Mouse (Mus musculus): Measurements from ENCODE around the gene Narfl. TPM values are rescaled to one million over a fixed set of nuclear protein-coding genes. Genes with fewer than 3 reads are reported as not detected.

Gene Narfl
- polyA plus RNA-seq, 1 experiment from 2014 or later = 30.7 TPM

GRCm38 (mm10) chr17:25748238-25748637, 25.3 kb upstream of the Narfl start:
- 91% methylated on average over 4 of the region's 4 CpGs for WGBS
- no peak overlapping the region for H3K4me3 ChIP-seq

GRCm38 (mm10) chr17:25749314-25749713, 24.3 kb upstream of the Narfl start:
- Histone ChIP-seq H3K27ac (replicated peaks) (no peak overlapping the region), H3K4me1 (replicated peaks) (peaks cover 7% of the 10 kb centered on the region; the same call in 1 of the 2 replicates), H3K4me3 (no peak overlapping the region), H3K4me2 (no peak overlapping the region), H3K9ac (no peak overlapping the region), H3K27me3 (no peaks in the 10 kb centered on the region), H3K36me3 (no peaks in the 10 kb centered on the region), H3K9me3 (no peaks in the 10 kb centered on the region)
- WGBS = 86% methylated on average over 6 of the region's 6 CpGs
- no peak for ATAC-seq (ENCODE audit: low FRiP score, low read depth)

More at GRCm38 (mm10) chr17:25748238-25748637, 25.3 kb upstream of the Narfl start:
- H3K27me3 ChIP-seq = no peaks in the 10 kb centered on the region
- H3K9me3 ChIP-seq = no peaks in the 10 kb centered on the region
- no peak overlapping the region for H3K9ac ChIP-seq
- no peak for ATAC-seq (ENCODE audit: low FRiP score, low read depth)
- peaks cover 7% of the 10 kb centered on the region; the same call in 1 of the 2 replicates for H3K4me1 ChIP-seq (replicated peaks)
- H3K27ac ChIP-seq (replicated peaks) = no peak overlapping the region
- no peak overlapping the region for H3K4me2 ChIP-seq
- H3K36me3 ChIP-seq = no peaks in the 10 kb centered on the region

- Histone ChIP-seq H3K9me3 (no peaks in the 10 kb centered on the region), H3K36me3 (no peaks in the 10 kb centered on the region), H3K27ac (replicated peaks) (no peak overlapping the region), H3K4me1 (replicated peaks) (peaks cover 7% of the 10 kb centered on the region; the same call in 1 of the 2 replicates), H3K4me3 (no peak overlapping the region), H3K9ac (no peak overlapping the region), H3K27me3 (no peaks in the 10 kb centered on the region), H3K4me2 (no peak overlapping the region)
- ATAC-seq (ENCODE audit: low FRiP score, low read depth) = no peak
- 57% methylated on average over 5 of the region's 5 CpGs for WGBS
Measured at GRCm38 (mm10) chr17:25751446-25751845, 22.1 kb upstream of the Narfl start.

GRCm38 (mm10) chr17:25754241-25754640, 19.3 kb upstream of the Narfl start, which contains the start of gene Msln:
Gene Msln, minus strand, starts transcription at chr17:25754378.
- Histone ChIP-seq H3K9ac (no peak within 1 kb of the TSS), H3K36me3 (no peaks in the 10 kb centered on the region), H3K4me3 (no peak within 1 kb of the TSS), H3K9me3 (no peaks in the 10 kb centered on the region), H3K4me1 (replicated peaks) (peaks cover 7% of the 10 kb centered on the region; the same call in 1 of the 2 replicates), H3K4me2 (no peak within 1 kb of the TSS), H3K27me3 (no peaks in the 10 kb centered on the region), H3K27ac (replicated peaks) (no peak within 1 kb of the TSS)
- 88% methylated on average over 9 of the region's 9 CpGs for WGBS
- ATAC-seq (ENCODE audit: low FRiP score, low read depth) = no peak

- no peaks in the 10 kb centered on the region for H3K36me3 ChIP-seq
- H3K4me2 ChIP-seq = no peak overlapping the region
- no peak overlapping the region for H3K27ac ChIP-seq (replicated peaks)
- H3K4me1 ChIP-seq (replicated peaks) = peaks cover 7% of the 10 kb centered on the region; the same call in 1 of the 2 replicates
- no peaks in the 10 kb centered on the region for H3K27me3 ChIP-seq
- no peaks in the 10 kb centered on the region for H3K9me3 ChIP-seq
- WGBS = 80% methylated on average over 4 of the region's 4 CpGs
- H3K9ac ChIP-seq = no peak overlapping the region
- no peak for ATAC-seq (ENCODE audit: low FRiP score, low read depth)
- H3K4me3 ChIP-seq = no peak overlapping the region
Measured at GRCm38 (mm10) chr17:25755086-25755485, 18.5 kb upstream of the Narfl start.

- Histone ChIP-seq H3K4me3 (no peak overlapping the region), H3K4me1 (replicated peaks) (peaks cover 7% of the 10 kb centered on the region; the same call in 1 of the 2 replicates), H3K9me3 (no peaks in the 10 kb centered on the region), H3K4me2 (no peak overlapping the region), H3K9ac (no peak overlapping the region), H3K36me3 (no peaks in the 10 kb centered on the region), H3K27me3 (no peaks in the 10 kb centered on the region), H3K27ac (replicated peaks) (no peak overlapping the region)
- WGBS = 77% methylated on average over 4 of the region's 4 CpGs
- no peak for ATAC-seq (ENCODE audit: low FRiP score, low read depth)
Measured at GRCm38 (mm10) chr17:25755627-25756377, 17.8 kb upstream of the Narfl start.

GRCm38 (mm10) chr17:25756378-25757242, 17.0 kb upstream of the Narfl start:
- ATAC-seq (ENCODE audit: low FRiP score, low read depth) = no peak
- Histone ChIP-seq H3K9ac (no peak overlapping the region), H3K9me3 (no peaks in the 10 kb centered on the region), H3K27me3 (no peaks in the 10 kb centered on the region), H3K4me1 (replicated peaks) (peaks cover 2% of the 10 kb centered on the region; the same call in 1 of the 2 replicates), H3K4me3 (no peak overlapping the region), H3K36me3 (no peaks in the 10 kb centered on the region), H3K4me2 (no peak overlapping the region), H3K27ac (replicated peaks) (no peak overlapping the region)
- 83% methylated on average over 9 of the region's 9 CpGs for WGBS

- ATAC-seq (ENCODE audit: low FRiP score, low read depth) = no peak
Measured at GRCm38 (mm10) chr17:25757691-25758090, 15.9 kb upstream of the Narfl start.

GRCm38 (mm10) chr17:25760148-25760547, 13.4 kb upstream of the Narfl start:
- 79% methylated on average over 8 of the region's 8 CpGs for WGBS
- H3K4me1 ChIP-seq (replicated peaks) = no peaks in the 10 kb centered on the region

More at GRCm38 (mm10) chr17:25757691-25758090, 15.9 kb upstream of the Narfl start:
- no peaks in the 10 kb centered on the region for H3K36me3 ChIP-seq
- H3K4me2 ChIP-seq = no peak overlapping the region
- no peaks in the 10 kb centered on the region for H3K4me1 ChIP-seq (replicated peaks)
- H3K4me3 ChIP-seq = no peak overlapping the region
- H3K9ac ChIP-seq = no peak overlapping the region
- WGBS = 75% methylated on average over 3 of the region's 3 CpGs
- H3K9me3 ChIP-seq = no peaks in the 10 kb centered on the region
- H3K27ac ChIP-seq (replicated peaks) = no peak overlapping the region
- no peaks in the 10 kb centered on the region for H3K27me3 ChIP-seq

GRCm38 (mm10) chr17:25761561-25761970, 12.0 kb upstream of the Narfl start:
- 34% methylated on average over 4 of the region's 4 CpGs for WGBS
- no peaks in the 10 kb centered on the region for H3K4me1 ChIP-seq (replicated peaks)
- H3K4me2 ChIP-seq = no peak overlapping the region
- H3K9me3 ChIP-seq = no peaks in the 10 kb centered on the region
- no peaks in the 10 kb centered on the region for H3K27me3 ChIP-seq
- H3K9ac ChIP-seq = no peak overlapping the region
- H3K27ac ChIP-seq (replicated peaks) = no peak overlapping the region
- ATAC-seq (ENCODE audit: low FRiP score, low read depth) = no peak
- no peak overlapping the region for H3K4me3 ChIP-seq
- H3K36me3 ChIP-seq = no peaks in the 10 kb centered on the region

More at GRCm38 (mm10) chr17:25760148-25760547, 13.4 kb upstream of the Narfl start:
- Histone ChIP-seq H3K9me3 (no peaks in the 10 kb centered on the region), H3K9ac (no peak overlapping the region), H3K4me3 (no peak overlapping the region), H3K4me2 (no peak overlapping the region), H3K27me3 (no peaks in the 10 kb centered on the region), H3K27ac (replicated peaks) (no peak overlapping the region), H3K36me3 (no peaks in the 10 kb centered on the region)
- ATAC-seq (ENCODE audit: low FRiP score, low read depth) = no peak

GRCm38 (mm10) chr17:25762591-25762990, 11.0 kb upstream of the Narfl start:
- Histone ChIP-seq H3K27ac (replicated peaks) (no peak overlapping the region), H3K9ac (no peak overlapping the region), H3K9me3 (no peaks in the 10 kb centered on the region), H3K36me3 (no peaks in the 10 kb centered on the region), H3K4me3 (no peak overlapping the region), H3K27me3 (no peaks in the 10 kb centered on the region), H3K4me1 (replicated peaks) (no peaks in the 10 kb centered on the region), H3K4me2 (no peak overlapping the region)
- ATAC-seq (ENCODE audit: low FRiP score, low read depth) = no peak
- WGBS = 29% methylated on average over 3 of the region's 3 CpGs

- Histone ChIP-seq H3K9me3 (no peaks in the 10 kb centered on the region), H3K27ac (replicated peaks) (no peak overlapping the region), H3K4me2 (no peak overlapping the region), H3K4me3 (no peak overlapping the region), H3K9ac (no peak overlapping the region), H3K27me3 (peaks cover 9% of the 10 kb centered on the region; the same call in 1 of the 2 replicates), H3K4me1 (replicated peaks) (no peaks in the 10 kb centered on the region), H3K36me3 (no peaks in the 10 kb centered on the region)
- WGBS = 30% methylated on average over 5 of the region's 5 CpGs
- no peak for ATAC-seq (ENCODE audit: low FRiP score, low read depth)
Measured at GRCm38 (mm10) chr17:25765886-25766285, 7.7 kb upstream of the Narfl start.
